Mouse (Mus musculus): ENCODE results near the gene Tfap4. TPM values are rescaled to one million over a fixed set of nuclear protein-coding genes. Genes with fewer than 3 reads are reported as not detected.
"Not testable (repeated sequence)": the region's sequence is repeated elsewhere in the genome, so short reads cannot be mapped to it uniquely, and the experiment has no call there.

The Tfap4 gene
- polyA plus RNA-seq, 1 experiment from 2014 or later = 24.9 TPM

GRCm38 (mm10) chr16:4590236-4590635 is 30.6 kb upstream of the Tfap4 start:
- WGBS = 96% methylated on average over 9 of the region's 9 CpGs
- no peaks in the 10 kb centered on the region for H3K27me3 ChIP-seq
- H3K4me3 ChIP-seq = no peak overlapping the region
- ATAC-seq (ENCODE audit: low FRiP score, low read depth) = no peak
- H3K36me3 ChIP-seq = peaks cover 14% of the 10 kb centered on the region
- no peak overlapping the region for H3K9ac ChIP-seq
- H3K4me1 ChIP-seq = peaks cover 44% of the 10 kb centered on the region
- no peak overlapping the region for H3K4me2 ChIP-seq (replicated peaks)
- no peak overlapping the region for H3K27ac ChIP-seq
- no peaks in the 10 kb centered on the region for H3K9me3 ChIP-seq

GRCm38 (mm10) chr16:4587516-4588210 is 28.0 kb upstream of the Tfap4 start:
- WGBS = 57% methylated on average over 5 of the region's 5 CpGs
- peak overlapping the region; percentile 90 for H3K27ac ChIP-seq
- no peak overlapping the region for H3K4me3 ChIP-seq
- no peaks in the 10 kb centered on the region for H3K27me3 ChIP-seq
- no peak for ATAC-seq (ENCODE audit: low FRiP score, low read depth)
- peak overlapping the region; percentile 67 for H3K4me2 ChIP-seq (replicated peaks)
- H3K9me3 ChIP-seq = no peaks in the 10 kb centered on the region
- H3K9ac ChIP-seq = 0 out of 2 replicates have a peak overlapping the region, but pooled peaks have one; percentile 31
- H3K36me3 ChIP-seq = peaks cover 14% of the 10 kb centered on the region
- H3K4me1 ChIP-seq = peaks cover 31% of the 10 kb centered on the region

DNA sequence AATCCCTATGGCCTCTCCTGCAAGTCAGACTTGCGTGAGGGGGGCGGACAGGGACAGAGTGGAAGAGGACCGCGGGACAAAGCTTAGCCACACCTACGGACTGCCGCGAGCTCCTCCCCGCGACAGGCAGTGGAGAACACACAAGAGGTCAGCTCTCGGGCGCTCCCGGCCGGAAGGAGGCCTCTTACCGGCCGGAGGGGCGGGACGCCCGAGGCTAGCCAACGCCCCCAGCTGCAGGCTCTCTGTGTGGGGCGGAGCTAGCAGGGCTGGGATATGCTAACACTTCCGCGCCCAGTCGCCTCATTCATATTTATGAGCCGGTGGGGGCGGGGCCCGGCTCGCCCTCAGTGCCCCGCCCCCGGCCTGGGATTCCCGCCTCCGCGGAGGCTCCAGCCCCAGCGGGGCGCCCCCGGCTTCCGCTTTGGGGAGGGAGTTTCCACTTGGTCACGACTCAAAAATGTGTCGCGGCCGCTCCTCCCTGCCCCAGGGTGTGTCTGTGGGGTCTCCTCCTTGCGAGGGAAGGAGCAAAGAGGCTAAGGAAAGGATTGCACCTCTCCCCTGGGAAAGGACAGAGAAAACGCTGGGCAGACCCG is 27.0 kb upstream of the Tfap4 start:
- Histone ChIP-seq H3K9me3 (no peaks in the 10 kb centered on the region), H3K36me3 (peaks cover 14% of the 10 kb centered on the region), H3K27ac (peak overlapping the region; percentile 90), H3K9ac (peak overlapping the region; percentile 62), H3K4me2 (replicated peaks) (peak overlapping the region; percentile 67), H3K4me1 (peaks cover 21% of the 10 kb centered on the region), H3K27me3 (no peaks in the 10 kb centered on the region), H3K4me3 (peak overlapping the region; percentile 47)
- WGBS = 0% methylated on average over 42 of the region's 43 CpGs
- peak; percentile 98 for ATAC-seq (ENCODE audit: low FRiP score, low read depth)

DNA sequence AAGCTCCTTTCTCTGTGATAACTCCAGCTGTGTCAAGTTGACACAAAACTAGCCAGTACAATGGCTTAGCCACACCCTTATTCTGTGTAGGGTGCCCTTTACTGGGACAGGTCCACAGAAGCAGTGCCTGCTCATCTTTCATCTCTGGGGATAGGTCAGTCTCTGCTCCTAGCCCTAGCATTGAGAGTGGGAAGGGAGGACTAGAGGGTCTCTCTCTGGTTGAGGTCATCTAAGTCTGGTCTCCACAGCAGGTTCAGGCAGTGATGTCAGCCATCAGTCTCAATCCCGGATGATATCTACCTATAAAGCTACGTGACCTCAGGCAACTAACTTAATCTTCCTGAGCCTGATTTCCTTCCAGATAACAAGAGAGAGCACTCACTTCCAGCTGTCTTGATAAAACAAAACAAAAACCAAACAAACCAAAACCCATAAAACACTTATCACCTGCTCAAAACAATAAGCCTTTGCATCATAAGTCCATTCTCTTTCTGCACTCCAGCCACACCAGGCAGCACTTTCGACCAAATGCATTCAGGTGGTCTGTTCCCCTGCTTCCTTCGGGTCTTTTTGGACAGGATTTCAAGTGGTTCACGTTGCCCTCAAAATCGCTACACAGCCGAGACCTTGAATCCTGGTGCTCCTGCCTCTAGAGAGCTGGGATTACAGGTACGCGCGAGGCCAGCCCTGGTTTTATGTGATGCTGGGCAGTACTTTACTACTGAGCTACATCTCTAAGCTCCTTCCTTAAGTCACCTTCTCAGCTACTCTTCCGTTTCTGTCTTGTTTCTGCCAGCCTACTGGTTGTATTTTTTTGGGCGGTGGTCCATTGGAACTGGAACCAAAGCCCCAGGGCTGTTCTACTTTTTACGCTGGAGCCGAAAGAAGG is 26.2 kb upstream of the Tfap4 start:
- Histone ChIP-seq H3K4me3 (peak overlapping the region; percentile 47), H3K27me3 (no peaks in the 10 kb centered on the region), H3K9ac (peak overlapping the region; percentile 62), H3K4me1 (peaks cover 21% of the 10 kb centered on the region), H3K27ac (peak overlapping the region; percentile 90), H3K36me3 (peaks cover 10% of the 10 kb centered on the region), H3K9me3 (no peaks in the 10 kb centered on the region), H3K4me2 (replicated peaks) (peak overlapping the region; percentile 67)
- WGBS = 8% methylated on average over 14 of the region's 14 CpGs
- peak; percentile 17; the same call in 1 of the 2 replicates for ATAC-seq (ENCODE audit: low FRiP score, low read depth)

DNA sequence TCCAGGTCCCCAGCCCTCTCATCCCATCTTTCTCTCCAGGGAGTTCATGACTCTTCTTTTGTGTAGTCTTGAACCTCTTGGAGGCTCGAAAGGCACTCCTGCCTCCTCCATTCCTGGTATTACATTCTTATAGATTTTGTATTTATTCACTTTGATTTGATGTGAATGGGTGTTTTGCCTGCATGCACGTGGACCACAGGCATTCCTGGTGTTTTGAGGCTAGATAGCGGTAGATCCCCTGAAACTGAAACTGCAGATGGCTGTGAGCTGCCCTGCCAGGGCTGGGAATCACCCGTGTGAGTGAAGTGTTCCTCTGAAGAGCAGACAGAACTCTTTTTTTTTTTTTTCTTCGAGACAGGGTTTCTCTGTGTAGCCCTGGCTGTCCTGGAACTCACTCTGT is 24.8 kb upstream of the Tfap4 start:
- Histone ChIP-seq H3K36me3 (no peaks in the 10 kb centered on the region), H3K4me1 (peaks cover 21% of the 10 kb centered on the region), H3K9me3 (no peaks in the 10 kb centered on the region), H3K4me2 (replicated peaks) (no peak overlapping the region), H3K9ac (no peak overlapping the region), H3K4me3 (no peak overlapping the region), H3K27me3 (no peaks in the 10 kb centered on the region), H3K27ac (no peak overlapping the region)
- no peak for ATAC-seq (ENCODE audit: low FRiP score, low read depth)
- 78% methylated on average over 5 of the region's 5 CpGs for WGBS

DNA sequence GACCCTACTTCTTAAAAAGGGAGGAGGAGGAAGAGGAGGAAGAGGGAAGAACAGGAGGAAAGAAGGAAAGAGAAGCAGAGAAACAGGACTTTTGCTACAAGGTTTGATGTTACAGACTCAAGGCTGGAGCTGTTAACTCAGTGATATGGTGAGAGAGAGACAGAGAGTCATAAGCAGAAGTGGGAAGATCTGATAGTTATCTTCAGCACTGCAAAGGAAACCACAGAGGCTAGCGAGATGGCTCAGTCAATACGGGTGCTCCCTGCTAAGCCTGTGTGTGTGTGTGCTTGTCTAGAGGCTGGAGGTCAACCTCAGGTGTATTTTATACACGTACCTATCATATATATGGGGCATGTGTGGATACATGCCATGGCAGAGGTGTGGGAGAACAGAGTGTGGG is 24.2 kb upstream of the Tfap4 start:
- Histone ChIP-seq H3K9ac (no peak overlapping the region), H3K27me3 (no peaks in the 10 kb centered on the region), H3K4me1 (peaks cover 21% of the 10 kb centered on the region), H3K27ac (no peak overlapping the region), H3K36me3 (no peaks in the 10 kb centered on the region), H3K4me2 (replicated peaks) (no peak overlapping the region), H3K4me3 (no peak overlapping the region), H3K9me3 (no peaks in the 10 kb centered on the region)
- ATAC-seq (ENCODE audit: low FRiP score, low read depth) = no peak
- WGBS = 82% methylated on average over 3 of the region's 3 CpGs

DNA sequence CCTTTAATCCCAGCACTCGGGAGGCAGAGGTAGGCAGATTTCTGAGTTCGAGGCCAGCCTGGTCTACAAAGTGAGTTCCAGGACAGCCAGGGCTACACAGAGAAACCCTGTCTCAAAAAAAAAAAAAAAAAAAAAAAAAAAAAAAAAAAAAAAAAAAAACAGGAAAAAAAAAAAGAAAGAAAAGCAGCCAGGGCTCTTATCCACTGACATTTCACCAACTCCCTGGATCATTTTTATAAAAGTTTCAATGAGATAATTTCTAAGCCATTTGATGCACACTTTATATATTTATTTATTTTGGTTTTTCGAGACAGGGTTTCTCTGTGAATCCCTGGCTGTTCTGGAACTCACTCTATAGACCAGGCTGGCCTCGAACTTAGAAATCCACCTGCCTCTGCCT is 21.5 kb upstream of the Tfap4 start:
- H3K27me3 ChIP-seq; H3K27ac ChIP-seq; H3K36me3 ChIP-seq; ATAC-seq (ENCODE audit: low FRiP score, low read depth); H3K9ac ChIP-seq; H3K4me2 ChIP-seq (replicated peaks); H3K4me3 ChIP-seq; H3K9me3 ChIP-seq: not testable (repeated sequence)
- H3K4me1 ChIP-seq = peaks cover 12% of the 10 kb centered on the region
- 85% methylated on average over 4 of the region's 4 CpGs for WGBS

DNA sequence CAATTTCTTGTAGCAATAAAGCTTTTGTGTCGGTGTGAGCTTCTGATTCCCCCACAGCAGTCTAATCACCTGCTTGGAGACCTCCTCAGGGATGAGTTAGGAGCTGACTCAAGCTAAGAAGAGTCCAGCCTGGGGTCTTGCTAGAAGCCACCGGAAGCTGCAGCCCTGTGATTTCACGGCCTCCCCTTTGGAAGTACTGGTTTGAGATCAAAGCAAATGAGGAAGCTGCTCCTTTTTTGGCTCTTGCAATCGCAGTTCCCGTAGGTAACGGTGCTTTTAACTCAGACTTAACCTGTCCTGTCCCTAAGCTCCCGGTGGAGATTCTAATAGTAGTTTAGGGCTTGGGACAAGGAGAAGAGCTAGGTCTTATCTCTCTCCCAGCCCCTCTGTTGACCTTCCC is 19.0 kb upstream of the Tfap4 start:
- Histone ChIP-seq H3K4me3 (no peak overlapping the region), H3K27me3 (no peaks in the 10 kb centered on the region), H3K9me3 (no peaks in the 10 kb centered on the region), H3K36me3 (no peaks in the 10 kb centered on the region), H3K4me2 (replicated peaks) (no peak overlapping the region), H3K9ac (no peak overlapping the region), H3K27ac (no peak overlapping the region), H3K4me1 (peaks cover 9% of the 10 kb centered on the region)
- 57% methylated on average over 7 of the region's 7 CpGs for WGBS
- no peak for ATAC-seq (ENCODE audit: low FRiP score, low read depth)

- no peak for ATAC-seq (ENCODE audit: low FRiP score, low read depth)
- Histone ChIP-seq H3K9ac (no peak overlapping the region), H3K27ac (no peak overlapping the region), H3K4me3 (no peak overlapping the region), H3K4me1 (peaks cover 9% of the 10 kb centered on the region), H3K27me3 (no peaks in the 10 kb centered on the region), H3K36me3 (no peaks in the 10 kb centered on the region), H3K9me3 (no peaks in the 10 kb centered on the region), H3K4me2 (replicated peaks) (no peak overlapping the region)
- WGBS = 48% methylated on average over 2 of the region's 2 CpGs
Measured at GRCm38 (mm10) chr16:4576873-4577272, 17.2 kb upstream of the Tfap4 start.

DNA sequence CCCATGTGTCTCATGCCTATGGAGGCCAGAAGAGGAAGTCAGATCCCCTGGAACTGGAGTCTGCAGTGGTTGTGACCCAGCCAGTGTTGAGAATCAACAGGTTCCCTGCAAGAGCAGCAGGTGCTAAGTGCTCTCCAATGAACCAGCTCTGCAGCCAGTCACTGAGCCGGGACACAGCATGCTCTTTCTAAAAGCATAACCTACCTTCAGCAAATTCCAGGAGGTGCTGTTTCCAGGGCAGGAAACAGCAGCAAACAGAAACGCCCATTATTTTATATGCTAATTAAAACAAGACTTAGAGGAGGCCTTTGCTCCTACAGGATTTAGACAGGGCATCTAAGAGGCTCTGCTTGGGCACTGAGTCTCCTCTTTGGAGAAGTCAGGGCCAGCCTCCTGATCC is 16.4 kb upstream of the Tfap4 start:
- Histone ChIP-seq H3K4me2 (replicated peaks) (no peak overlapping the region), H3K27ac (no peak overlapping the region), H3K9ac (0 out of 2 replicates have a peak overlapping the region, but pooled peaks have one; percentile 13), H3K4me1 (peaks cover 16% of the 10 kb centered on the region), H3K27me3 (no peaks in the 10 kb centered on the region), H3K9me3 (no peaks in the 10 kb centered on the region), H3K36me3 (no peaks in the 10 kb centered on the region), H3K4me3 (no peak overlapping the region)
- ATAC-seq (ENCODE audit: low FRiP score, low read depth) = no peak
- WGBS = 11% methylated on average over 2 of the region's 2 CpGs

- Histone ChIP-seq H3K36me3 (no peaks in the 10 kb centered on the region), H3K27ac (0 out of 2 replicates have a peak overlapping the region, but pooled peaks have one; percentile 39), H3K9me3 (no peaks in the 10 kb centered on the region), H3K4me3 (no peak overlapping the region), H3K4me1 (peaks cover 20% of the 10 kb centered on the region), H3K27me3 (no peaks in the 10 kb centered on the region), H3K9ac (no peak overlapping the region), H3K4me2 (replicated peaks) (0 out of 2 replicates have a peak overlapping the region, but pooled peaks have one; percentile 0)
- WGBS = 36% methylated on average over 4 of the region's 4 CpGs
- ATAC-seq (ENCODE audit: low FRiP score, low read depth) = 0 out of 2 replicates have a peak, but pooled peaks have one; percentile 49
Measured at GRCm38 (mm10) chr16:4570737-4571136, 11.1 kb upstream of the Tfap4 start.

DNA sequence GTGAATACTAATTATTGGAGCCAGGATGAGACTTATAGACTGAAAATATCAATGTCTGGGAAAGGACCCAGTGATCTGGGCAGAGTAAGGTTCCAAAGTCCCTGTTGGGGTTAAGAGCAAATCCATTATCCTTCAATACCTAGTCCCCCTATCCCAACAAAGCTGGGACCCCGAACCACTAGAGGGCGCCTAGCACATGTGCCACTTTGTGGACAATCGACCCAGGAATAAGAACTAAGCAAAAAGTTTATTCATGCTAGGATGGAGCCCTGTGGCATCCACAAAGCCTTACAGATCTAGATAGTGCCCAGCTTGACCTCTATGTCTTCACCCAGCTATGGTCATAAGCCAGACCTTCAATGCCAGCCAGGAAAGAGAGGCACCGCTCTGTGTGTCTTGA is 8.3 kb upstream of the Tfap4 start:
- Histone ChIP-seq H3K27ac (no peak overlapping the region), H3K9ac (no peak overlapping the region), H3K4me1 (peaks cover 20% of the 10 kb centered on the region), H3K27me3 (no peaks in the 10 kb centered on the region), H3K36me3 (no peaks in the 10 kb centered on the region), H3K4me2 (replicated peaks) (no peak overlapping the region), H3K9me3 (no peaks in the 10 kb centered on the region), H3K4me3 (no peak overlapping the region)
- ATAC-seq (ENCODE audit: low FRiP score, low read depth) = peak; percentile 44; the same call in 1 of the 2 replicates
- WGBS = 23% methylated on average over 4 of the region's 4 CpGs
